Mouse (Mus musculus) heart, postnatal 0 days (tissue): Measurements from ENCODE around the gene Phb2. TPM values are rescaled to one million over a fixed set of nuclear protein-coding genes. Genes with fewer than 3 reads are reported as not detected.

ENCODE experiments used
- ATAC-seq: fragments of 200-750 bp; cut with Nextera tagmentation; 2 replicates; pipeline ENCODE4 v1.8.0; 2017; ENCODE audit warnings: low read depth, moderate number of reproducible peaks, moderate library complexity; ENCODE audit not compliant: insufficient read depth
- DNase-seq: peaks from one replicate; pipeline ENCODE4 v3.0.0-alpha.2; 2016; ENCODE audit warnings: low spot score
- H3K27ac ChIP-seq: fragments of 300-500 bp; sonication (generic); 2 replicates; pipeline ENCODE4 v1.5.1; 2014; ENCODE audit warnings: low read depth, mild to moderate bottlenecking
- H3K27me3 ChIP-seq: fragments of 300-500 bp; sonication (generic); 2 replicates; pipeline ENCODE4 v1.6.1; 2014; ENCODE audit warnings: low read length, mixed read lengths; ENCODE audit not compliant: control insufficient read depth, insufficient read depth
- H3K36me3 ChIP-seq: fragments of 300-500 bp; sonication (generic); replicated peaks from 2 replicates; pipeline ENCODE4 v1.6.1; 2014; ENCODE audit warnings: low read length, mixed read lengths; ENCODE audit not compliant: control insufficient read depth, insufficient read depth
- H3K4me1 ChIP-seq: fragments of 300-500 bp; sonication (generic); 2 replicates; pipeline ENCODE4 v1.6.1; 2014; ENCODE audit warnings: antibody characterized with exemption; ENCODE audit not compliant: control insufficient read depth, insufficient read depth
- H3K4me2 ChIP-seq: fragments of 300-500 bp; sonication (generic); 2 replicates; pipeline ENCODE4 v1.6.1; 2014; ENCODE audit warnings: low read depth, mild to moderate bottlenecking, low read length, moderate library complexity
- H3K4me3 ChIP-seq: fragments of 300-500 bp; sonication (generic); 2 replicates; pipeline ENCODE4 v1.5.1; 2014; ENCODE audit warnings: low read depth, low read length
- H3K9ac ChIP-seq: fragments of 300-500 bp; sonication (generic); replicated peaks from 2 replicates; pipeline ENCODE4 v1.6.1; 2014; ENCODE audit warnings: low read depth, low read length, mixed read lengths
- H3K9me3 ChIP-seq: fragments of 300-500 bp; sonication (generic); replicated peaks from 2 replicates; pipeline ENCODE4 v1.6.1; 2016; ENCODE audit warnings: low read length; ENCODE audit not compliant: control insufficient read depth
- CTCF ChIP-seq: IDR thresholded peaks from 2 replicates; pipeline ENCODE4 v1.5.1; 2016; ENCODE audit warnings: antibody characterized with exemption, control low read depth, low read depth
- EP300 ChIP-seq: IDR thresholded peaks from 2 replicates; pipeline ENCODE4 v1.6.1; 2016; ENCODE audit warnings: antibody characterized with exemption, low read depth
- WGBS: fragments of 180-500 bp; shearing (Covaris S2); extraction: QIAGEN DNeasy Blood & Tissue Kit; methylation state at CpG from one replicate; pipeline ENCODE4 v1.1.7; 2014; 5-methylcytosine and 5-hydroxymethylcytosine counted together
- microRNA counts: library from miRNA; unstranded; fragments of <30 nt; microRNA quantifications from one replicate; lab custom pipeline; 2015
- microRNA-seq: library from miRNA; unstranded; fragments of <30 nt; microRNA quantifications from one replicate; pipeline ENCODE4, GENCODE M21; 2016
- polyA plus RNA-seq: library from polyadenylated mRNA; unstranded; fragments of >200 nt; fragmentation: Nextera tagmentation; extraction: Ambion mirVana; gene quantifications from 2 replicates; pipeline ENCODE4 v1.2.1, GENCODE M21; 2015
- total RNA-seq: library from RNA; depleted of rRNA; stranded (reverse); fragments of >200 nt; gene quantifications from 2 replicates; pipeline ENCODE4 v1.2.3, GENCODE M21; 2014; ENCODE audit warnings: low replicate concordance; rRNA removed

The Phb2 gene
- total and polyA plus RNA-seq, 2 experiments from 2014 or later: 407 to 432 TPM

DNA sequence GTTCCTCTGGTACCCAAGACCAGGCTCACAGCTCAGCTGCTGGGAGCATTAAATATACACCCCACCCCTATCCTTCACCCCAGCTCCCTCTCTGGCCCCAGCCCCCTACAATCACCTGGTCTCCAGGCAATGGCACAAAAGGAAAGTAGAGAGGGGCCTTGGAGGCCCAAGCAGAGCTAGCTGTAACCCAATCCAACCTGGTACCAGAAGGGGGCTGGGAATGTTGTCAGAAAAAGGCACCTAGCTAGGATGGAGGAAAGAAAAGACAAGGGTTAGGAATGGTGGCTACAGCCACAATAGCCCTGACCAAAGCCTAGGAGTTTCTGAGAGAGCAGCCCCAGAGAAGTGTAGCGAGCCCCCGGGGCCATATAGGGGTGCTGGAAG lies 46.7 kb downstream of the Phb2 start:
- WGBS: 42% methylated on average over 2 of the region's 2 CpGs
- H3K27me3 ChIP-seq: no peaks in the 10 kb centered on the region
- H3K9me3 ChIP-seq: no peaks in the 10 kb centered on the region
- H3K4me1 ChIP-seq: peaks cover 43% of the 10 kb centered on the region
- 0 out of 2 replicates have a peak, but pooled peaks cover under 1% of the 10 kb centered on the region for H3K36me3 ChIP-seq
- H3K4me2 ChIP-seq: peak overlapping the region; percentile 86
- ATAC-seq: no peak
- no peak for TF ChIP-seq EP300
- TF ChIP-seq CTCF: no peak
- H3K27ac ChIP-seq: peak overlapping the region; percentile 96
- no peak overlapping the region for H3K4me3 ChIP-seq
- DNase-seq: no peak
- H3K9ac ChIP-seq: peak overlapping the region; percentile 38

DNA sequence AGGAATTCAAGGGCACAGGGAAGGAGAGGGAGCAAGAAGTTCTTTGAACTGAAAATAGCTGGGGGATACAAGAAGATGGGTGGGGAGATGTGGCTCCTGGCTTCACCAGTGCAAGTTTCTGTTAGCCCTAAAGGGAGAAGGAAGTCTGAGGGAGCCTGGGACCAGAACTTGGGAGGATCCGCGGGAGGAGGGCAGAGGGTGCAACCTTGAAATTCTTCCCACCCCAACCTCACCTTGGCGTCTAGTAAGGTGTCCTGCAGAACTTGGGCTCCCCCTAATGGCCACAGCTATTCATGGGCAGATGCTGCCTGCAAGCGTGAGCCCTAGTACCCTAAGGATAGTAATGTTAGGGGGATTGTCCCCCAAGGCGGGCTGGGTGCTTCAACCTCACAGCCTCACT lies 47.1 kb downstream of the Phb2 start:
- 3% methylated on average over 5 of the region's 5 CpGs for WGBS
- DNase-seq (peak; percentile 85), ATAC-seq (peak; percentile 37)
- peak overlapping the region; percentile 86 for H3K4me2 ChIP-seq
- H3K27me3 ChIP-seq: no peaks in the 10 kb centered on the region
- TF ChIP-seq EP300 (no peak), CTCF (peak; percentile 94)
- H3K9ac ChIP-seq: peak overlapping the region; percentile 38
- H3K27ac ChIP-seq: peak overlapping the region; percentile 96
- no peaks in the 10 kb centered on the region for H3K9me3 ChIP-seq
- no peaks in the 10 kb centered on the region for H3K36me3 ChIP-seq
- peaks cover 38% of the 10 kb centered on the region for H3K4me1 ChIP-seq
- no peak overlapping the region for H3K4me3 ChIP-seq

DNA sequence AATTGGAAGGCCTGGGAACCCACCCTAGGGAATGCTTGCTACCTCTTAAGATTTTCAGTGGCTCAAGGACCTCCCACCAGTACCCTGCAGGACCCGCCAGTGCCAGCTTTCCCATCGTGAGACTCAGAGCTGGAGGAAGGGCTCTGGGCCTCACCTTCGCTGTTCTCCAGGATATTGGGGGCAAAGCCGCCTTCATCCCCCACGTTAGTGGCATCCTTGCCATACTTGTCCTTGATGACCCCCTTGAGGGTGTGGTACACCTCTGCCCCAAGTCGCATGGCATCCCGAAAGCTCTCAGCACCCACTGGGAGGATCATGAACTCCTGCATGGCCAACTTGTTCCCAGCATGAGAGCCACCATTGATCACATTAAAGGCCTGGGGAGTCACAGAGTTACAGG lies 53.8 kb downstream of the Phb2 start:
- TF ChIP-seq EP300: no peak
- TF ChIP-seq CTCF: no peak
- H3K27ac ChIP-seq: no peak overlapping the region
- no peak overlapping the region for H3K4me3 ChIP-seq
- H3K27me3 ChIP-seq: 0 out of 2 replicates have a peak, but pooled peaks cover 7% of the 10 kb centered on the region
- DNase-seq: no peak
- no peak for ATAC-seq
- no peak overlapping the region for H3K9ac ChIP-seq
- H3K4me1 ChIP-seq: peaks cover 7% of the 10 kb centered on the region; the same call in 1 of the 2 replicates
- no peaks in the 10 kb centered on the region for H3K9me3 ChIP-seq
- no peaks in the 10 kb centered on the region for H3K36me3 ChIP-seq
- no peak overlapping the region for H3K4me2 ChIP-seq
- 81% methylated on average over 7 of the region's 7 CpGs for WGBS

MicroRNAs within 50 kb of the gene (microRNA counts, 519-probe panel; counts per million panel counts)
- microRNA mmu-miR-141 (lab: Ali Mortazavi, UCI) (not detected), microRNA mmu-miR-200c (lab: Ali Mortazavi, UCI) (not detected)

Small RNA genes within 50 kb of the gene (microRNA-seq; reads per million reads assigned to microRNA genes)
- 5.0 reads per million, percentile 21 among the genes with 10 or more reads in this experiment for gene Mir141
- 29.3 reads per million, percentile 41 among the genes with 10 or more reads in this experiment for gene Mir200c

Other genes with a start within 250 kb of the Phb2 start
- gene Clstn3, start 247.5 kb upstream of the Phb2 start, total RNA-seq: 0.23 and 0.84 TPM in 2 replicates
- gene Clstn3, start 247.5 kb upstream of the Phb2 start, polyA plus RNA-seq: 0.16 and 0.18 TPM in 2 replicates
- gene C1rl, start 219.2 kb upstream of the Phb2 start, total RNA-seq: 0.46 and 1.4 TPM in 2 replicates
- gene C1rl, start 219.2 kb upstream of the Phb2 start, polyA plus RNA-seq: 0.48 and 0.63 TPM in 2 replicates
- 3.9 and 11.1 TPM in 2 replicates for gene C1ra, start 199.9 kb upstream of the Phb2 start, total RNA-seq
- gene C1ra, start 199.9 kb upstream of the Phb2 start, polyA plus RNA-seq: 3.1 and 4.3 TPM in 2 replicates
- gene C1s1, start 170.0 kb upstream of the Phb2 start, total RNA-seq: 1.1 and 7.0 TPM in 2 replicates
- 2.7 and 3.7 TPM in 2 replicates for gene C1s1, start 170.0 kb upstream of the Phb2 start, polyA plus RNA-seq
- not detected in 2 replicates for gene C1rb, start 142.0 kb upstream of the Phb2 start, total RNA-seq
- not detected in 2 replicates for gene C1rb, start 142.0 kb upstream of the Phb2 start, polyA plus RNA-seq
- not detected in 2 replicates for gene C1s2, start 76.3 kb upstream of the Phb2 start, total RNA-seq
- 0.08 TPM in 1 of 2 replicates, not detected in the other for gene C1s2, start 76.3 kb upstream of the Phb2 start, polyA plus RNA-seq
- 49.3 and 50.5 TPM in 2 replicates for gene Lpcat3, start 49.3 kb upstream of the Phb2 start, total RNA-seq
- gene Lpcat3, start 49.3 kb upstream of the Phb2 start, polyA plus RNA-seq: 61.1 and 62.7 TPM in 2 replicates
- gene Emg1, start 158 bp upstream of the Phb2 start, total RNA-seq: 94.9 and 106 TPM in 2 replicates
- gene Emg1, start 158 bp upstream of the Phb2 start, polyA plus RNA-seq: 85.6 and 97.0 TPM in 2 replicates
- 2.4 and 6.3 TPM in 2 replicates for gene Ptpn6, start 26.4 kb downstream of the Phb2 start, total RNA-seq
- 4.3 and 4.5 TPM in 2 replicates for gene Ptpn6, start 26.4 kb downstream of the Phb2 start, polyA plus RNA-seq
- gene Grcc10, start 29.0 kb downstream of the Phb2 start, total RNA-seq: 119 and 153 TPM in 2 replicates
- 492 and 535 TPM in 2 replicates for gene Grcc10, start 29.0 kb downstream of the Phb2 start, polyA plus RNA-seq
- not detected in 2 replicates for gene Gm45234, start 43.7 kb downstream of the Phb2 start, total RNA-seq
- gene Gm45234, start 43.7 kb downstream of the Phb2 start, polyA plus RNA-seq: not detected in 2 replicates
- gene Atn1, start 44.2 kb downstream of the Phb2 start, total RNA-seq: 7.8 and 8.5 TPM in 2 replicates
- 5.4 and 6.0 TPM in 2 replicates for gene Atn1, start 44.2 kb downstream of the Phb2 start, polyA plus RNA-seq
- gene Eno2, start 57.3 kb downstream of the Phb2 start, total RNA-seq: 1.7 and 4.1 TPM in 2 replicates
- 1.3 and 1.5 TPM in 2 replicates for gene Eno2, start 57.3 kb downstream of the Phb2 start, polyA plus RNA-seq
- not detected in 2 replicates for gene Lrrc23, start 67.4 kb downstream of the Phb2 start, total RNA-seq
- 0.95 TPM in 1 of 2 replicates, not detected in the other for gene Lrrc23, start 67.4 kb downstream of the Phb2 start, polyA plus RNA-seq
- gene Spsb2, start 96.3 kb downstream of the Phb2 start, total RNA-seq: 5.9 and 17.6 TPM in 2 replicates
- gene Spsb2, start 96.3 kb downstream of the Phb2 start, polyA plus RNA-seq: 7.0 and 7.7 TPM in 2 replicates
- 1,544 and 1,648 TPM in 2 replicates for gene Tpi1, start 102.0 kb downstream of the Phb2 start, total RNA-seq
- 1,138 and 1,142 TPM in 2 replicates for gene Tpi1, start 102.0 kb downstream of the Phb2 start, polyA plus RNA-seq
- 92.2 and 126 TPM in 2 replicates for gene Usp5, start 117.1 kb downstream of the Phb2 start, total RNA-seq
- 66.4 and 73.5 TPM in 2 replicates for gene Usp5, start 117.1 kb downstream of the Phb2 start, polyA plus RNA-seq
- 95.9 and 127 TPM in 2 replicates for gene Cdca3, start 117.2 kb downstream of the Phb2 start, total RNA-seq
- gene Cdca3, start 117.2 kb downstream of the Phb2 start, polyA plus RNA-seq: 51.6 and 52.9 TPM in 2 replicates
- 0.50 and 4.2 TPM in 2 replicates for gene Gnb3, start 127.9 kb downstream of the Phb2 start, total RNA-seq
- 2.8 and 3.3 TPM in 2 replicates for gene Gnb3, start 127.9 kb downstream of the Phb2 start, polyA plus RNA-seq
- gene P3h3, start 145.4 kb downstream of the Phb2 start, total RNA-seq: 38.5 and 41.1 TPM in 2 replicates
- gene P3h3, start 145.4 kb downstream of the Phb2 start, polyA plus RNA-seq: 7.2 and 7.6 TPM in 2 replicates
- 2.9 and 9.7 TPM in 2 replicates for gene Gpr162, start 151.6 kb downstream of the Phb2 start, total RNA-seq
- 1.2 and 1.5 TPM in 2 replicates for gene Gpr162, start 151.6 kb downstream of the Phb2 start, polyA plus RNA-seq
- gene Cd4, start 175.9 kb downstream of the Phb2 start, total RNA-seq: 4.5 TPM in 1 of 2 replicates, not detected in the other
- 0.04 and 0.10 TPM in 2 replicates for gene Cd4, start 175.9 kb downstream of the Phb2 start, polyA plus RNA-seq
- 0.11 and 0.27 TPM in 2 replicates for gene Lag3, start 199.4 kb downstream of the Phb2 start, total RNA-seq
- 0.82 and 0.85 TPM in 2 replicates for gene Lag3, start 199.4 kb downstream of the Phb2 start, polyA plus RNA-seq
- gene Ptms, start 207.8 kb downstream of the Phb2 start, total RNA-seq: 323 and 565 TPM in 2 replicates
- 221 and 246 TPM in 2 replicates for gene Ptms, start 207.8 kb downstream of the Phb2 start, polyA plus RNA-seq
- gene Mlf2, start 219.1 kb downstream of the Phb2 start, total RNA-seq: 333 and 532 TPM in 2 replicates
- 296 and 298 TPM in 2 replicates for gene Mlf2, start 219.1 kb downstream of the Phb2 start, polyA plus RNA-seq